Mouse (Mus musculus) bone marrow macrophage, adult 2 months (primary cell): ENCODE measurements around the gene Syn3.

Experiments
- CTCF ChIP-seq: IDR thresholded peaks from 2 replicates; pipeline ENCODE4 v1.5.1; 2012; ENCODE audit warnings: low read depth, mild to moderate bottlenecking, low read length, moderate library complexity
- POLR2A ChIP-seq: IDR thresholded peaks from 2 replicates; pipeline ENCODE4 v1.6.1; 2012; ENCODE audit warnings: mild to moderate bottlenecking, low read depth, low read length, borderline replicate concordance

GRCm38 (mm10) chr10:86498051-86498672 lies 534 bp downstream of the Syn3 start:
- TF ChIP-seq CTCF = no peak
- no peak for TF ChIP-seq POLR2A
